Mouse (Mus musculus) frontal cortex, adult 2 months (tissue): ENCODE measurements at regions not wholly inside any gene's neighbourhood (a gene's known extent, or its start where the extent isn't known, plus 50 kb on each side); places are given as distances from the start of the nearest gene placed in this dataset.

Experiments used
- DNase-seq, 2 experiments: peaks; one replicate each; pipeline ENCODE4 v3.0.0; 2022; ENCODE audit warnings: low spot score in 1 of 2; ENCODE audit errors: extremely low spot score in 1 of 2

- peak in 1 of 2 experiments; percentile 73 for DNase-seq
Measured at GRCm38 (mm10) chr12:93549900-93550299, 1700.9 kb upstream of the Sel1l start.

- DNase-seq: peak in 1 of 2 experiments; percentile 42
Measured at GRCm38 (mm10) chr12:93523465-93523864, 1674.5 kb upstream of the Sel1l start.

GRCm38 (mm10) chr12:93486381-93486780, 1637.4 kb upstream of the Sel1l start:
- no peak for DNase-seq

GRCm38 (mm10) chr12:93462106-93462505, 1613.1 kb upstream of the Sel1l start:
- peak in 1 of 2 experiments; percentile 19 for DNase-seq

- DNase-seq: no peak
Measured at GRCm38 (mm10) chr12:93449436-93449835, 1600.5 kb upstream of the Sel1l start.

- no peak for DNase-seq
Measured at GRCm38 (mm10) chr12:93429218-93429617, 1580.3 kb upstream of the Sel1l start.

GRCm38 (mm10) chr12:93427988-93428387, 1579.0 kb upstream of the Sel1l start:
- DNase-seq: no peak

- no peak for DNase-seq
Measured at GRCm38 (mm10) chr12:93416381-93416780, 1567.4 kb upstream of the Sel1l start.

GRCm38 (mm10) chr12:93415791-93416190, 1566.8 kb upstream of the Sel1l start:
- peak; percentile 5 to 43 for DNase-seq

- DNase-seq: no peak
Measured at GRCm38 (mm10) chr12:93385578-93385977, 1536.6 kb upstream of the Sel1l start.

- DNase-seq: no peak
Measured at GRCm38 (mm10) chr12:93342933-93343332, 1494.0 kb upstream of the Sel1l start.

GRCm38 (mm10) chr12:93342525-93342924, 1493.6 kb upstream of the Sel1l start:
- DNase-seq: no peak

- no peak for DNase-seq
Measured at GRCm38 (mm10) chr12:93335520-93335919, 1486.6 kb upstream of the Sel1l start.

GRCm38 (mm10) chr12:93312214-93312613, 1463.3 kb upstream of the Sel1l start:
- DNase-seq: no peak

- no peak for DNase-seq
Measured at GRCm38 (mm10) chr12:93281816-93282215, 1432.9 kb upstream of the Sel1l start.

- no peak for DNase-seq
Measured at GRCm38 (mm10) chr12:93273652-93274051, 1424.7 kb upstream of the Sel1l start.

- DNase-seq: no peak
Measured at GRCm38 (mm10) chr12:93230237-93230636, 1381.3 kb upstream of the Sel1l start.

GRCm38 (mm10) chr12:93226826-93227225, 1377.9 kb upstream of the Sel1l start:
- DNase-seq: no peak

GRCm38 (mm10) chr12:93221179-93221922, 1372.4 kb upstream of the Sel1l start:
- DNase-seq: peak in 1 of 2 experiments; percentile 8

- no peak for DNase-seq
Measured at GRCm38 (mm10) chr12:93207596-93207995, 1358.6 kb upstream of the Sel1l start.

- DNase-seq: no peak
Measured at GRCm38 (mm10) chr12:93188940-93189339, 1340.0 kb upstream of the Sel1l start.

GRCm38 (mm10) chr12:93173744-93174143, 1324.8 kb upstream of the Sel1l start:
- no peak for DNase-seq

GRCm38 (mm10) chr12:93160252-93160651, 1311.3 kb upstream of the Sel1l start:
- DNase-seq: no peak
